Mouse (Mus musculus) olfactory bulb, adult 2 months (tissue): ENCODE data around the gene Natd1.

Experiments used
- CTCF ChIP-seq: fragments of 200-500 bp; IDR thresholded peaks from 2 replicates; pipeline ENCODE4 v1.5.1; 2012; ENCODE audit warnings: low read depth, mild to moderate bottlenecking, low read length, moderate library complexity; ENCODE audit not compliant: insufficient read depth
- POLR2A ChIP-seq: fragments of 200-500 bp; IDR thresholded peaks from 2 replicates; pipeline ENCODE4 v1.6.1; 2012; ENCODE audit warnings: mild to moderate bottlenecking, low read depth, low read length, moderate library complexity; ENCODE audit not compliant: insufficient read depth

DNA sequence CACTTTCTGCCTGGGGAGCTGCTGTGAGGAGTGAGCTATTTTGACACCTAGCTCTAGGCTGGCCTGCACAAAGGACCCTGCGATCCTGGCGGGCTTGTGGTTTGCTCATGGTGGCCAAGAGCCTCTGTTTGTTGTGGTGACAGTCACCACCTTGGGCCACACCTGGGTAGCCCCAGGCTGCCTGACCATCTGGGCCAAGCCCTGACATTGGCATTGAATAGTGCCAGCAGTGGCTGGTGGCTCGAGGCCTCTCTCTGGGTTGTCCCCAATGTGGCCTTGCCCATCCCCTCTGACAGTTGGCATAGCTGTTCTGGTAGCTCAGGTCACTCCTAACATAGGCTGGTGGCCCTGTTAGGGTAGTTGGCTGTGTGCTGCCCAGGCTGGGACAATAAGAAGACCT, 24.9 kb upstream of the Natd1 start:
- TF ChIP-seq CTCF (no peak), POLR2A (no peak)
